Mouse (Mus musculus): Measurements from ENCODE around the gene Spdl1. TPM values are rescaled to one million over a fixed set of nuclear protein-coding genes. Genes with fewer than 3 reads are reported as not detected.
A peak's percentile ranks its signal among the peaks of the same experiment; 100 is the strongest.

The Spdl1 gene
- polyA plus RNA-seq, 1 experiment from 2014 or later, result 27.9 TPM

DNA sequence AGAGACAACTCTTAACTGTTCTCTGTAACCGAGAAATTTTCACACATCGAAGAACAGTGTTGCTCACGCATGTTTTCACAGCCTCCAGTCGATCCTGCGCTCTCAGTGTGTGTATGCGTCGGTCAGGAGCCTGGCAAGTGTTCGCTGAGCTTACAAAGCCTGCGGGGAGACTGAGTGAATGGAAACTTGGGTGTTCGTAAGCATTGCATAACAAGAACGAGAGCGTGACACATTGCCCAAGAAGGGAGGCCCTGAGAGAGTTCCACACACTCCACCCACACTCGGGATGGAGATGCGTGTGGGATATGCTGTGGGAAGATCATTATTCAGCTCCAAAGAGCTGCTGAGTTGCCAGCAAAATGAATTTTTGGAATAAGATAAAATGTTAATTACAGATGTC is 31.7 kb upstream of the Spdl1 start:
- DNase-seq (ENCODE audit: low spot score) (no peak), ATAC-seq (replicated peaks; ENCODE audit: low FRiP score) (no peak)
- no peak overlapping the region for H3K4me3 ChIP-seq (ENCODE audit: low read depth, low read length)
- H3K4me1 ChIP-seq (replicated peaks; ENCODE audit: control insufficient read depth, insufficient read depth, low read length), result no peaks in the 10 kb centered on the region
- H3K4me2 ChIP-seq (ENCODE audit: low read depth, low read length, severe bottlenecking), result no peak overlapping the region
- no peak overlapping the region for H3K9ac ChIP-seq (ENCODE audit: low read length)
- H3K9me3 ChIP-seq (ENCODE audit: control insufficient read depth, low read length), result no peaks in the 10 kb centered on the region
- 94% methylated on average over 14 of the region's 14 CpGs for WGBS
- no peak overlapping the region for H3K27ac ChIP-seq (ENCODE audit: low read depth, low read length)
- H3K36me3 ChIP-seq (ENCODE audit: control insufficient read depth, insufficient read depth, low read length), result no peaks in the 10 kb centered on the region
- H3K27me3 ChIP-seq (ENCODE audit: control insufficient read depth, insufficient read depth, low read length), result no peaks in the 10 kb centered on the region

DNA sequence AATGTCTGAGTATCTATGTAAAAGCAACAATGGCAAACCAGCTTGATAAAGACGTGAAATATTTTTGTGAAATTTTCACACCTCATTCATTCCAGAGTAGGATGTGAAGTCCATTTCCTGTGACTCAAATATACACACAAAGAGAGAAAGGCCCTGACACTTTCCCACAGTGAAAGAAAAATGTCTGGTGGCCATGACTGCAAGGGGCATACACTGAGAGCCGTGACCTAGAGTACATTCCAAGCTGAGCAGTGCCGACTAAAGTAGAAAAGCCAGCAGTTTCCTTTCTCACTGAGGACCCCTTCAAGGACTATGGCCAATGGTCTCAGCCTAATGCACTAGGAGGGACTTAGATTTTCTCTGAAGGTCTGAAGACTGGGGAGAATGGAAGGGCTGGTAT is 23.2 kb upstream of the Spdl1 start:
- ATAC-seq (replicated peaks; ENCODE audit: low FRiP score) (no peak), DNase-seq (ENCODE audit: low spot score) (no peak)
- Histone ChIP-seq H3K4me2 (ENCODE audit: low read depth, low read length, severe bottlenecking) (no peak overlapping the region), H3K4me3 (ENCODE audit: low read depth, low read length) (no peak overlapping the region), H3K9ac (ENCODE audit: low read length) (no peak overlapping the region), H3K27me3 (ENCODE audit: control insufficient read depth, insufficient read depth, low read length) (no peaks in the 10 kb centered on the region), H3K9me3 (ENCODE audit: control insufficient read depth, low read length) (no peaks in the 10 kb centered on the region), H3K27ac (ENCODE audit: low read depth, low read length) (no peak overlapping the region), H3K4me1 (replicated peaks; ENCODE audit: control insufficient read depth, insufficient read depth, low read length) (no peaks in the 10 kb centered on the region), H3K36me3 (ENCODE audit: control insufficient read depth, insufficient read depth, low read length) (no peaks in the 10 kb centered on the region)
- 85% methylated on average over 3 of the region's 3 CpGs for WGBS

DNA sequence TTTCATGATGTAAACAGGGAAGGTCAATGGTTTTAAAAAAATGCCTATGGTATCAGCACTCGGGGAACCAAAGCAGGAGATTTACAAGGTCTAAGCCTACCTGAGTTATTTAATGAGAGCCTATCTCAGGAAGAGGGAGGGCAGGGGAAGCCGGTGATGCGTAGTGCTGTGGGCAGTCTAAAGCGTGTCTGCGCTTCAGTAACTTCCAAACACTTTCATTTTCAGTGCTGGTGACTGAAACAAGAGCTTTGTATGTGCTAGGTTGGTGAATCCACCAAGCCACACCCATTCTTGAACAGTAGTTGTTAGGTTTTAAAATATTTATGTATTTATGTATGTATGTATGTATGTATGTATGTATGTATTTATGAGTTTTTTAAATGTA is 12.8 kb upstream of the Spdl1 start:
- Histone ChIP-seq H3K27ac (ENCODE audit: low read depth, low read length) (no peak overlapping the region), H3K27me3 (ENCODE audit: control insufficient read depth, insufficient read depth, low read length) (no peaks in the 10 kb centered on the region; the same call in 1 of the 2 replicates), H3K4me2 (ENCODE audit: low read depth, low read length, severe bottlenecking) (no peak overlapping the region), H3K4me1 (replicated peaks; ENCODE audit: control insufficient read depth, insufficient read depth, low read length) (no peaks in the 10 kb centered on the region), H3K9me3 (ENCODE audit: control insufficient read depth, low read length) (no peaks in the 10 kb centered on the region), H3K36me3 (ENCODE audit: control insufficient read depth, insufficient read depth, low read length) (no peaks in the 10 kb centered on the region), H3K9ac (ENCODE audit: low read length) (no peak overlapping the region), H3K4me3 (ENCODE audit: low read depth, low read length) (no peak overlapping the region)
- DNase-seq (ENCODE audit: low spot score), result no peak
- no peak for ATAC-seq (replicated peaks; ENCODE audit: low FRiP score)
- WGBS, result 86% methylated on average over 5 of the region's 5 CpGs

- H3K36me3 ChIP-seq (ENCODE audit: control insufficient read depth, insufficient read depth, low read length), result no peaks in the 10 kb centered on the region
- H3K4me2 ChIP-seq (ENCODE audit: low read depth, low read length, severe bottlenecking), result no peak overlapping the region
- H3K27ac ChIP-seq (ENCODE audit: low read depth, low read length), result no peak overlapping the region
- H3K4me1 ChIP-seq (replicated peaks; ENCODE audit: control insufficient read depth, insufficient read depth, low read length), result no peaks in the 10 kb centered on the region
- ATAC-seq (replicated peaks; ENCODE audit: low FRiP score) (no peak), DNase-seq (ENCODE audit: low spot score) (no peak)
- no peaks in the 10 kb centered on the region; the same call in 1 of the 2 replicates for H3K27me3 ChIP-seq (ENCODE audit: control insufficient read depth, insufficient read depth, low read length)
- no peak overlapping the region for H3K9ac ChIP-seq (ENCODE audit: low read length)
- H3K9me3 ChIP-seq (ENCODE audit: control insufficient read depth, low read length), result no peaks in the 10 kb centered on the region
- no peak overlapping the region for H3K4me3 ChIP-seq (ENCODE audit: low read depth, low read length)
- 78% methylated on average over 22 of the region's 22 CpGs for WGBS
These were observed 12.3 kb upstream of the Spdl1 start for GRCm38 (mm10) chr11:34845567-34846267.

GRCm38 (mm10) chr11:34843517-34843916 is 10.1 kb upstream of the Spdl1 start:
- Histone ChIP-seq H3K27me3 (ENCODE audit: control insufficient read depth, insufficient read depth, low read length) (no peaks in the 10 kb centered on the region; the same call in 1 of the 2 replicates), H3K36me3 (ENCODE audit: control insufficient read depth, insufficient read depth, low read length) (no peaks in the 10 kb centered on the region), H3K9ac (ENCODE audit: low read length) (no peak overlapping the region), H3K4me2 (ENCODE audit: low read depth, low read length, severe bottlenecking) (no peak overlapping the region), H3K9me3 (ENCODE audit: control insufficient read depth, low read length) (no peaks in the 10 kb centered on the region), H3K4me3 (ENCODE audit: low read depth, low read length) (no peak overlapping the region), H3K27ac (ENCODE audit: low read depth, low read length) (no peak overlapping the region), H3K4me1 (replicated peaks; ENCODE audit: control insufficient read depth, insufficient read depth, low read length) (no peaks in the 10 kb centered on the region)
- 37% methylated on average over 5 of the region's 5 CpGs for WGBS
- ATAC-seq (replicated peaks; ENCODE audit: low FRiP score), result no peak
- DNase-seq (ENCODE audit: low spot score), result no peak

GRCm38 (mm10) chr11:34840283-34840682 is 6.8 kb upstream of the Spdl1 start:
- H3K4me2 ChIP-seq (ENCODE audit: low read depth, low read length, severe bottlenecking), result no peak overlapping the region
- ATAC-seq (replicated peaks; ENCODE audit: low FRiP score), result no peak
- H3K9me3 ChIP-seq (ENCODE audit: control insufficient read depth, low read length), result no peaks in the 10 kb centered on the region
- no peaks in the 10 kb centered on the region for H3K36me3 ChIP-seq (ENCODE audit: control insufficient read depth, insufficient read depth, low read length)
- H3K4me3 ChIP-seq (ENCODE audit: low read depth, low read length), result no peak overlapping the region
- no peak overlapping the region for H3K9ac ChIP-seq (ENCODE audit: low read length)
- WGBS, result 53% methylated on average over 5 of the region's 5 CpGs
- H3K27me3 ChIP-seq (ENCODE audit: control insufficient read depth, insufficient read depth, low read length), result no peaks in the 10 kb centered on the region; the same call in 1 of the 2 replicates
- H3K4me1 ChIP-seq (replicated peaks; ENCODE audit: control insufficient read depth, insufficient read depth, low read length), result no peaks in the 10 kb centered on the region
- H3K27ac ChIP-seq (ENCODE audit: low read depth, low read length), result no peak overlapping the region
- no peak for DNase-seq (ENCODE audit: low spot score)

GRCm38 (mm10) chr11:34839051-34839450 is 5.6 kb upstream of the Spdl1 start:
- no peak overlapping the region for H3K4me3 ChIP-seq (ENCODE audit: low read depth, low read length)
- no peak overlapping the region for H3K27ac ChIP-seq (ENCODE audit: low read depth, low read length)
- DNase-seq (ENCODE audit: low spot score) (no peak), ATAC-seq (replicated peaks; ENCODE audit: low FRiP score) (no peak)
- H3K4me1 ChIP-seq (replicated peaks; ENCODE audit: control insufficient read depth, insufficient read depth, low read length), result no peaks in the 10 kb centered on the region; the same call in 1 of the 2 replicates
- 59% methylated on average over 4 of the region's 4 CpGs for WGBS
- H3K9me3 ChIP-seq (ENCODE audit: control insufficient read depth, low read length), result no peaks in the 10 kb centered on the region
- H3K4me2 ChIP-seq (ENCODE audit: low read depth, low read length, severe bottlenecking), result no peak overlapping the region
- H3K27me3 ChIP-seq (ENCODE audit: control insufficient read depth, insufficient read depth, low read length), result no peaks in the 10 kb centered on the region; the same call in 1 of the 2 replicates
- no peaks in the 10 kb centered on the region for H3K36me3 ChIP-seq (ENCODE audit: control insufficient read depth, insufficient read depth, low read length)
- no peak overlapping the region for H3K9ac ChIP-seq (ENCODE audit: low read length)

DNA sequence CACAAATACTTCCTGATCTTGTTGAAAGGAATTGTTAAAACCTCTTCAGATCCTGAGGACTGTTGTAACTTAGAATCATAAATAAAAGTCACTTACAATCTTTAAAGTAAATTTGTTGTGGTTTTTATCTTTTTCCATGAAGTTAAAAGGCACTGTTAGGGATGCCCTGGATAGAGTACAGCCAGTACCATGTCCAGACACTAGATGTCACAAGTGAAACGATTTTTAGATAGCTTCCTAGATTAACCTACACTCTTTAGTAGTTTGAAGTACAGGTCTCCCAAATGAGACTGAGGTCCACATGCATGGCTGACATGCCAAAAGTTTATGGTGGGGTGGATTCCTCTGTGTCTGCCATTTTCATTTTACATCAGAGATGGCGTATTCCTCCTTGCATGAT is 2.8 kb upstream of the Spdl1 start:
- ATAC-seq (replicated peaks; ENCODE audit: low FRiP score) (no peak), DNase-seq (ENCODE audit: low spot score) (no peak)
- no peaks in the 10 kb centered on the region; the same call in 1 of the 2 replicates for H3K4me1 ChIP-seq (replicated peaks; ENCODE audit: control insufficient read depth, insufficient read depth, low read length)
- H3K27me3 ChIP-seq (ENCODE audit: control insufficient read depth, insufficient read depth, low read length), result no peaks in the 10 kb centered on the region
- no peak overlapping the region for H3K27ac ChIP-seq (ENCODE audit: low read depth, low read length)
- H3K9me3 ChIP-seq (ENCODE audit: control insufficient read depth, low read length), result no peaks in the 10 kb centered on the region
- H3K36me3 ChIP-seq (ENCODE audit: control insufficient read depth, insufficient read depth, low read length), result no peaks in the 10 kb centered on the region
- H3K4me3 ChIP-seq (ENCODE audit: low read depth, low read length), result no peak overlapping the region
- H3K4me2 ChIP-seq (ENCODE audit: low read depth, low read length, severe bottlenecking), result no peak overlapping the region
- no peak overlapping the region for H3K9ac ChIP-seq (ENCODE audit: low read length)
- 54% methylated on average over 2 of the region's 2 CpGs for WGBS

- Histone ChIP-seq H3K4me2 (ENCODE audit: low read depth, low read length, severe bottlenecking) (peak overlapping the region; percentile 83), H3K27me3 (ENCODE audit: control insufficient read depth, insufficient read depth, low read length) (no peaks in the 10 kb centered on the region), H3K4me3 (ENCODE audit: low read depth, low read length) (peak overlapping the region; percentile 80), H3K27ac (ENCODE audit: low read depth, low read length) (no peak overlapping the region), H3K9me3 (ENCODE audit: control insufficient read depth, low read length) (no peaks in the 10 kb centered on the region), H3K4me1 (replicated peaks; ENCODE audit: control insufficient read depth, insufficient read depth, low read length) (no peaks in the 10 kb centered on the region; the same call in 1 of the 2 replicates), H3K9ac (ENCODE audit: low read length) (peak overlapping the region; percentile 84), H3K36me3 (ENCODE audit: control insufficient read depth, insufficient read depth, low read length) (peaks cover 10% of the 10 kb centered on the region; the same call in 1 of the 2 replicates)
- 13% methylated on average over 5 of the region's 5 CpGs for WGBS
- peak; percentile 42; the same call in 1 of the 2 replicates for ATAC-seq (replicated peaks; ENCODE audit: low FRiP score)
- no peak for DNase-seq (ENCODE audit: low spot score)
These were observed 763 bp downstream of the Spdl1 start for GRCm38 (mm10) chr11:34832678-34833077.
